Mouse (Mus musculus) kidney, adult 2 months (tissue): ENCODE measurements around the gene Olfr770. TPM values are rescaled to one million over a fixed set of nuclear protein-coding genes. Genes with fewer than 3 reads are reported as not detected.

Experiments
- polyA plus RNA-seq: library from polyadenylated mRNA; depleted of rRNA; stranded (reverse); fragments of >200 nt; gene quantifications from 2 replicates; pipeline ENCODE4 v1.2.3, GENCODE M21; 2012; rRNA removed

Gene Olfr770
- polyA plus RNA-seq, 1 experiment, result not detected

Other genes with a start within 250 kb of the Olfr770 start
- 2.5 and 2.9 TPM in 2 replicates for gene Gdf11, start 247.3 kb downstream of the Olfr770 start, polyA plus RNA-seq
- gene Cd63, start 238.0 kb downstream of the Olfr770 start, polyA plus RNA-seq, result 713 and 847 TPM in 2 replicates
- 38.9 and 46.0 TPM in 2 replicates for gene Rdh5, start 216.1 kb downstream of the Olfr770 start, polyA plus RNA-seq
- 339 and 365 TPM in 2 replicates for gene Bloc1s1, start 215.0 kb downstream of the Olfr770 start, polyA plus RNA-seq
- gene Itga7, start 205.2 kb downstream of the Olfr770 start, polyA plus RNA-seq, result 14.6 and 17.8 TPM in 2 replicates
- 234 and 269 TPM in 2 replicates for gene Mettl7b, start 178.0 kb downstream of the Olfr770 start, polyA plus RNA-seq
- gene Olfr9, start 149.6 kb downstream of the Olfr770 start, polyA plus RNA-seq, result not detected in 2 replicates
- not detected in 2 replicates for gene Olfr763, start 128.2 kb downstream of the Olfr770 start, polyA plus RNA-seq
- gene Olfr764-ps1, start 99.1 kb downstream of the Olfr770 start, polyA plus RNA-seq, result not detected in 2 replicates
- not detected in 2 replicates for gene Olfr765, start 89.0 kb downstream of the Olfr770 start, polyA plus RNA-seq
- not detected in 2 replicates for gene Olfr766-ps1, start 70.0 kb downstream of the Olfr770 start, polyA plus RNA-seq
- gene Olfr767, start 56.1 kb downstream of the Olfr770 start, polyA plus RNA-seq, result not detected in 2 replicates
- gene Olfr768, start 39.6 kb downstream of the Olfr770 start, polyA plus RNA-seq, result not detected in 2 replicates
- not detected in 2 replicates for gene Olfr769, start 21.1 kb downstream of the Olfr770 start, polyA plus RNA-seq
- not detected in 2 replicates for gene Olfr771, start 25.8 kb upstream of the Olfr770 start, polyA plus RNA-seq
- gene Olfr772, start 38.9 kb upstream of the Olfr770 start, polyA plus RNA-seq, result not detected in 2 replicates
- not detected in 2 replicates for gene Olfr773, start 48.4 kb upstream of the Olfr770 start, polyA plus RNA-seq
- gene Olfr774, start 97.2 kb upstream of the Olfr770 start, polyA plus RNA-seq, result not detected in 2 replicates
- gene Olfr775, start 109.4 kb upstream of the Olfr770 start, polyA plus RNA-seq, result not detected in 2 replicates
- gene Olfr776, start 120.1 kb upstream of the Olfr770 start, polyA plus RNA-seq, result not detected in 2 replicates
- not detected in 2 replicates for gene Olfr777, start 132.5 kb upstream of the Olfr770 start, polyA plus RNA-seq
- not detected in 2 replicates for gene Olfr780, start 179.1 kb upstream of the Olfr770 start, polyA plus RNA-seq
- not detected in 2 replicates for gene Olfr781, start 189.9 kb upstream of the Olfr770 start, polyA plus RNA-seq
- gene Olfr782, start 209.9 kb upstream of the Olfr770 start, polyA plus RNA-seq, result not detected in 2 replicates
- not detected in 2 replicates for gene Olfr784, start 245.1 kb upstream of the Olfr770 start, polyA plus RNA-seq